Mouse (Mus musculus) hindbrain, postnatal 0 days (tissue): ENCODE measurements around the gene Mex3a. TPM values are rescaled to one million over a fixed set of nuclear protein-coding genes. Genes with fewer than 3 reads are reported as not detected.

Experiments
- ATAC-seq: fragments of 200-750 bp; cut with Nextera tagmentation; 2 replicates; pipeline ENCODE4 v1.8.0; 2017; ENCODE audit warnings: mild to moderate bottlenecking, moderate TSS enrichment, moderate library complexity
- DNase-seq: peaks from one replicate; pipeline ENCODE4 v3.0.0-alpha.2; 2015; ENCODE audit warnings: low spot score
- H3K27ac ChIP-seq: fragments of 300-500 bp; sonication (generic); 2 replicates; pipeline ENCODE4 v1.5.1; 2014; ENCODE audit warnings: mild to moderate bottlenecking
- H3K27me3 ChIP-seq: fragments of 300-500 bp; sonication (generic); 2 replicates; pipeline ENCODE4 v1.6.1; 2014; ENCODE audit warnings: low read length, mixed read lengths; ENCODE audit not compliant: insufficient read depth
- H3K36me3 ChIP-seq: fragments of 300-500 bp; sonication (generic); 2 replicates; pipeline ENCODE4 v1.6.1; 2014; ENCODE audit warnings: low read length, mixed read lengths; ENCODE audit not compliant: insufficient read depth
- H3K4me1 ChIP-seq: fragments of 300-500 bp; sonication (generic); 2 replicates; pipeline ENCODE4 v1.6.1; 2014; ENCODE audit warnings: antibody characterized with exemption, low read length, mixed read lengths; ENCODE audit not compliant: insufficient read depth
- H3K4me2 ChIP-seq: fragments of 300-500 bp; sonication (generic); 2 replicates; pipeline ENCODE4 v1.6.1; 2014; ENCODE audit warnings: low read depth, mild to moderate bottlenecking, low read length, moderate library complexity, mixed read lengths
- H3K4me3 ChIP-seq: fragments of 300-500 bp; sonication (generic); 2 replicates; pipeline ENCODE4 v1.5.1; 2014; ENCODE audit warnings: low read length
- H3K9ac ChIP-seq: fragments of 300-500 bp; sonication (generic); replicated peaks from 2 replicates; pipeline ENCODE4 v1.6.1; 2014; ENCODE audit warnings: mild to moderate bottlenecking, low read length, moderate library complexity, mixed read lengths
- H3K9me3 ChIP-seq: fragments of 300-500 bp; sonication (generic); 2 replicates; pipeline ENCODE4 v1.6.1; 2016; ENCODE audit warnings: low read length, mixed read lengths
- CTCF ChIP-seq: IDR thresholded peaks from 2 replicates; pipeline ENCODE4 v1.5.1; 2016; ENCODE audit warnings: antibody characterized with exemption, control low read depth, low read depth
- WGBS: fragments of 180-500 bp; shearing (Covaris S2); extraction: QIAGEN DNeasy Blood & Tissue Kit; methylation state at CpG from one replicate; pipeline ENCODE4 v1.1.7; 2014; 5-methylcytosine and 5-hydroxymethylcytosine counted together
- polyA plus RNA-seq: library from polyadenylated mRNA; unstranded; fragments of >200 nt; fragmentation: Nextera tagmentation; extraction: Ambion mirVana; gene quantifications from 2 replicates; pipeline ENCODE4 v1.2.1, GENCODE M21; 2015
- total RNA-seq: library from RNA; depleted of rRNA; stranded (reverse); fragments of >200 nt; gene quantifications from 2 replicates; pipeline ENCODE4 v1.2.3, GENCODE M21; 2014

Gene Mex3a
- total and polyA plus RNA-seq, 2 experiments from 2014 or later: 15.3 to 52.3 TPM

- Histone ChIP-seq H3K36me3 (peaks cover 13% of the 10 kb centered on the region), H3K4me3 (peak overlapping the region; percentile 66), H3K9me3 (no peaks in the 10 kb centered on the region), H3K4me2 (peak overlapping the region; percentile 87), H3K9ac (peak overlapping the region; percentile 94), H3K27me3 (no peaks in the 10 kb centered on the region), H3K27ac (peak overlapping the region; percentile 92), H3K4me1 (peaks cover 47% of the 10 kb centered on the region)
- WGBS: under 1% methylated on average over 35 of the region's 40 CpGs
- DNase-seq (peak; percentile 62), ATAC-seq (peak; percentile 15)
- no peak for TF ChIP-seq CTCF
These were observed 705 bp downstream of the Mex3a start for GRCm38 (mm10) chr3:88532689-88533511.

- Histone ChIP-seq H3K4me3 (peak overlapping the region; percentile 66), H3K9me3 (no peaks in the 10 kb centered on the region), H3K9ac (peak overlapping the region; percentile 94), H3K27ac (peak overlapping the region; percentile 92), H3K4me1 (peaks cover 47% of the 10 kb centered on the region), H3K4me2 (peak overlapping the region; percentile 87), H3K36me3 (peaks cover 19% of the 10 kb centered on the region), H3K27me3 (no peaks in the 10 kb centered on the region)
- 2% methylated on average over 5 of the region's 5 CpGs for WGBS
- no peak for TF ChIP-seq CTCF
- DNase-seq (no peak), ATAC-seq (no peak)
These were observed 1.5 kb downstream of the Mex3a start for GRCm38 (mm10) chr3:88533706-88534105.

GRCm38 (mm10) chr3:88535005-88535404 is 2.8 kb downstream of the Mex3a start:
- Histone ChIP-seq H3K4me2 (peak overlapping the region; percentile 87), H3K36me3 (peaks cover 19% of the 10 kb centered on the region), H3K27ac (peak overlapping the region; percentile 36; the same call in 1 of the 2 replicates), H3K4me3 (peak overlapping the region; percentile 66), H3K27me3 (no peaks in the 10 kb centered on the region), H3K4me1 (peaks cover 38% of the 10 kb centered on the region), H3K9me3 (no peaks in the 10 kb centered on the region), H3K9ac (peak overlapping the region; percentile 49)
- 20% methylated on average over 3 of the region's 3 CpGs for WGBS
- TF ChIP-seq CTCF: no peak
- DNase-seq: no peak
- ATAC-seq: no peak

- no peak for TF ChIP-seq CTCF
- H3K36me3 ChIP-seq: peaks cover 24% of the 10 kb centered on the region
- WGBS: 43% methylated on average over 4 of the region's 4 CpGs
- peak overlapping the region; percentile 66 for H3K4me3 ChIP-seq
- peak overlapping the region; percentile 36; the same call in 1 of the 2 replicates for H3K27ac ChIP-seq
- peaks cover 33% of the 10 kb centered on the region for H3K4me1 ChIP-seq
- no peaks in the 10 kb centered on the region for H3K9me3 ChIP-seq
- H3K4me2 ChIP-seq: peak overlapping the region; percentile 87
- H3K9ac ChIP-seq: peak overlapping the region; percentile 49
- no peaks in the 10 kb centered on the region for H3K27me3 ChIP-seq
- ATAC-seq: no peak
- DNase-seq: no peak
These were observed 3.3 kb downstream of the Mex3a start for GRCm38 (mm10) chr3:88535527-88535926.

GRCm38 (mm10) chr3:88536103-88536930 is 4.1 kb downstream of the Mex3a start:
- TF ChIP-seq CTCF: no peak
- peak overlapping the region; percentile 62 for H3K27ac ChIP-seq
- no peaks in the 10 kb centered on the region for H3K27me3 ChIP-seq
- WGBS: 6% methylated on average over 64 of the region's 64 CpGs
- DNase-seq (peak; percentile 71), ATAC-seq (no peak)
- H3K4me3 ChIP-seq: peak overlapping the region; percentile 66
- peak overlapping the region; percentile 87 for H3K4me2 ChIP-seq
- H3K9ac ChIP-seq: peak overlapping the region; percentile 49
- H3K9me3 ChIP-seq: no peaks in the 10 kb centered on the region
- peaks cover 24% of the 10 kb centered on the region for H3K36me3 ChIP-seq
- H3K4me1 ChIP-seq: peaks cover 30% of the 10 kb centered on the region

GRCm38 (mm10) chr3:88537146-88537545 is 5.0 kb downstream of the Mex3a start:
- Histone ChIP-seq H3K9ac (0 out of 2 replicates have a peak overlapping the region, but pooled peaks have one; percentile 49), H3K36me3 (peaks cover 24% of the 10 kb centered on the region), H3K9me3 (no peaks in the 10 kb centered on the region), H3K27me3 (no peaks in the 10 kb centered on the region), H3K4me2 (peak overlapping the region; percentile 87), H3K4me3 (peak overlapping the region; percentile 66), H3K4me1 (peaks cover 36% of the 10 kb centered on the region), H3K27ac (peak overlapping the region; percentile 62)
- WGBS: 64% methylated on average over 6 of the region's 6 CpGs
- no peak for DNase-seq
- no peak for TF ChIP-seq CTCF
- no peak for ATAC-seq
